Mouse (Mus musculus): ENCODE measurements around the gene Baz1b. TPM values are rescaled to one million over a fixed set of nuclear protein-coding genes. Genes with fewer than 3 reads are reported as not detected.

Gene Baz1b
- polyA plus RNA-seq, 1 experiment from 2014 or later = 46.9 TPM

DNA sequence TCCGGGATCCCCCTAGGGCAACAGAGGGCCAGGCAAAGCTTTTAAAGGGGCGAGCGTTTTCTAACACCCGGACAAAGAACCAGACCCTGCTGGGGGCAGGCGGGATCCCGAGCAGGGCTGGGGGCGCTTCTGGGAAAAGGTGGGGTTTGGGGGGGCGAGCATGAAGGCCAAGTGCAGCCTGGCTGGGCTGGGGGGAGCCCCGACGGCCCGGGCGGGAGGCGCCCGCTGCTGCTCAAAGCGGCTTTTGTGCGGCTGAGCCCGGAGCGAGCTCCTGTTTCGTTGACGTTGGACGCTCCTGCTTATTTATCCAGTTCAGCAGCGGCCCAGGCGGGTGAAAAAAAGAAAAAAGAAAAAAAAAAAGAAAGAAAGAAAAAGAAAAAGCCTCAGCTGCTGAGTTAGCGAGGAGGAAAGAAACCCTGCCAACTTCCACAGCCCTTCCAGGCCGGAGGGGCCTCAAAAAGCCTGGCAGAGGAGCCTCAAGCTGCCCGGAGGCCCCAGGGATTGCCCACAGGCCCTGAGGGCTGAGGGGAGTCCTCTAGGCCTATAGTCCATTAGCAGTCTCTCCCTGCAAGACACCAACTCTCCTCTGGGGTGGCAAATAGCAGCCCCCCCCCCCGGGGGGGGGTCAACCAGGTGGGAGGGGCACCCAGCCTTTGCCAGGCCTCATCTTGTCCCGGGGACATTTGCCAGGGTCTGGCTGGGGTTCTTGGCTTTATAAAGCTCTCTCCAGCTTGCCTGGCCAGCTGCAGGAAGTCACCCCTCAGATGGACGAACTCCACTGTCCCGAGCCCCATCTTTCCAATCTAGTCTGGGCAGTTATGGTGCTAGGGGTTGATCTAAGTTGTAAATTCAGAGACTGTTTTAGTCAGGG lies 71.5 kb downstream of the Baz1b start:
- Histone ChIP-seq H3K27me3 (replicated peaks; ENCODE audit: control insufficient read depth, insufficient read depth, low read length) (no peaks in the 10 kb centered on the region), H3K4me1 (ENCODE audit: control insufficient read depth, insufficient read depth, low read length) (peaks cover 16% of the 10 kb centered on the region), H3K9ac (ENCODE audit: low read depth, low read length) (peak overlapping the region; percentile 62), H3K27ac (replicated peaks; ENCODE audit: low read depth, low read length) (peak overlapping the region; percentile 92), H3K36me3 (ENCODE audit: control insufficient read depth, insufficient read depth, low read length) (no peaks in the 10 kb centered on the region), H3K9me3 (ENCODE audit: control insufficient read depth, low read length) (0 out of 2 replicates have a peak, but pooled peaks cover 3% of the 10 kb centered on the region), H3K4me2 (ENCODE audit: low read depth, low read length) (peak overlapping the region; percentile 54), H3K4me3 (ENCODE audit: low read depth, low read length) (peak overlapping the region; percentile 29)
- WGBS = 15% methylated on average over 27 of the region's 30 CpGs
- peak; percentile 90 for DNase-seq (ENCODE audit: low spot score)
- ATAC-seq (ENCODE audit: low read depth) = peak; percentile 67

DNA sequence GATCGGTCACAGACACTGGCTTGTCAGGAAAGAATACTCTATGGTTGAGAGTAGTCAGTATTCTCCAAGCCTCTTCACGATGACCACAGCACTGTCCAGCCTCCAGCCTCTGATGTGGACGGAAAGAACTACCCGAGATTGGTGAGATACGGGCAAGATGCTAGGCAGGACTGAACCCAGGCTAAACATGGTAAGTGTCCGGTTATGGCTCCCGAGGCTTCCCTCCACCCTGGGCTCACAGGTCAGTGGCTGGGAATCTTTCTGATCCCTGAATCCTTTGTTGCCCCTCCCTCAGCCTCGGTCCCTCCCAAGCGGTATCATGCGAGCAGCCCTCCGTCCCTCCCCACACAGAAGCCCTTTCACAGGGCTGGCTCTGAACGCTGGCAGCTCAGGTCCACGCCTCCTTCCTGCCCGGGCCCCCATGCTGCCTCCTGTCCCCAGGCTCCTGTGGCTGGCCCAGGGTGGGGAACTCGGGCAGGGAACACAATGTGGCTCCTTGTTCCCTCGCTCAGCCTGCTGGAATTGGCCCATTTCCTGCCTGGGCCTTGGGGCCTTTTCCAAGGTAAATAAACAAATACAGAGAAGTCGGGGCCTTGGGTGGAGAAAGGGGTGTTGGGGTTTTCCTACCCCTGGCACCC lies 76.9 kb downstream of the Baz1b start:
- 10% methylated on average over 17 of the region's 17 CpGs for WGBS
- peaks cover 17% of the 10 kb centered on the region for H3K4me1 ChIP-seq (ENCODE audit: control insufficient read depth, insufficient read depth, low read length)

DNA sequence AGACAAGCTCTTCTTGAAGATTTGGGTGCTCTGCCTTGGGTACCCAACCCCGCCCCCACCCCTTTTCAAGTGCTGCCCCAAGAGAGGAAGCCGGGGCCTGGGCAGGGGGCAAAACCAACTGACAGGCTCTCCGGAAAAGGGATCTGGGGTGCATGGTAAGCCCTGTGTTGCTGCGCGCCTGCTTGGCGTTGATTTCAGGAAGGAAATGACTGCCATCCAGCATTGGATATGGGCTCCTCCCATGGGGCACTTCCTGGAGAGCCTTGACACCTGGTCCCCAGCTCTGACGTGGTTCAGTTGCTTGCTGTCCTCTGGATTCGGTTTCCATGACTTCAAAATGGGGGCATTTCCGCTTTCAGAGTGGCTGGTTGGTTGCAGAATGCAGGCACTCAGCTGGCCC lies 77.5 kb downstream of the Baz1b start:
- 14% methylated on average over 9 of the region's 9 CpGs for WGBS
- H3K27me3 ChIP-seq (replicated peaks; ENCODE audit: control insufficient read depth, insufficient read depth, low read length) = no peaks in the 10 kb centered on the region
- H3K36me3 ChIP-seq (ENCODE audit: control insufficient read depth, insufficient read depth, low read length) = no peaks in the 10 kb centered on the region
- 0 out of 2 replicates have a peak overlapping the region, but pooled peaks have one; percentile 8 for H3K4me3 ChIP-seq (ENCODE audit: low read depth, low read length)
- H3K4me2 ChIP-seq (ENCODE audit: low read depth, low read length) = peak overlapping the region; percentile 46
- DNase-seq (ENCODE audit: low spot score) (peak; percentile 77), ATAC-seq (ENCODE audit: low read depth) (peak; percentile 71)
- H3K4me1 ChIP-seq (ENCODE audit: control insufficient read depth, insufficient read depth, low read length) = peaks cover 17% of the 10 kb centered on the region
- H3K9ac ChIP-seq (ENCODE audit: low read depth, low read length) = peak overlapping the region; percentile 40; the same call in 1 of the 2 replicates
- no peaks in the 10 kb centered on the region for H3K9me3 ChIP-seq (ENCODE audit: control insufficient read depth, low read length)
- H3K27ac ChIP-seq (replicated peaks; ENCODE audit: low read depth, low read length) = peak overlapping the region; percentile 86

More for the DNA sequence above, 76.9 kb downstream of the Baz1b start:
- DNase-seq (ENCODE audit: low spot score) (peak; percentile 86), ATAC-seq (ENCODE audit: low read depth) (peak; percentile 94)
- H3K27ac ChIP-seq (replicated peaks; ENCODE audit: low read depth, low read length) = peak overlapping the region; percentile 86
- H3K27me3 ChIP-seq (replicated peaks; ENCODE audit: control insufficient read depth, insufficient read depth, low read length) = no peaks in the 10 kb centered on the region
- peak overlapping the region; percentile 8; the same call in 1 of the 2 replicates for H3K4me3 ChIP-seq (ENCODE audit: low read depth, low read length)
- H3K36me3 ChIP-seq (ENCODE audit: control insufficient read depth, insufficient read depth, low read length) = no peaks in the 10 kb centered on the region
- H3K9ac ChIP-seq (ENCODE audit: low read depth, low read length) = peak overlapping the region; percentile 40
- H3K9me3 ChIP-seq (ENCODE audit: control insufficient read depth, low read length) = no peaks in the 10 kb centered on the region
- peak overlapping the region; percentile 46 for H3K4me2 ChIP-seq (ENCODE audit: low read depth, low read length)

DNA sequence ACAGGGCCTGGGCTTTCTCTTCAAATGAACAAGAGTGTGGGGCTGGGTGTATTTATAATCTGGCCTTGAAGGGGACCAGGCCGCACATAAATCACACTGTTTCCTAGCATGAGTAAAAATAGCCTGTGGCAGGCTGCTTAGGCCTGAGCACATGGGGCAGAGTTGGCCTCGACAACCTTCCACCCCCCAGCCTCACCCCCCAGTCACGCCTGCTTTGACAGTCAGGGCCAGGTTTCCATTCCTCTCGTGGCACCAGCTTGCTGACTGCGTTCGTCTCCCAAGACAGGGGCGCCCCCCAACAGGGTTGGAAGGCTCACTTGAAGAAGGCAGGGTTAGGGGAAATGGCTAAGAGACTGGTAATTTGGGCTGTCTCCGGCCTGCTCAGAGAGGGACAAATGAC lies 82.4 kb downstream of the Baz1b start:
- Histone ChIP-seq H3K4me2 (ENCODE audit: low read depth, low read length) (no peak overlapping the region), H3K4me3 (ENCODE audit: low read depth, low read length) (no peak overlapping the region), H3K9ac (ENCODE audit: low read depth, low read length) (no peak overlapping the region), H3K27ac (replicated peaks; ENCODE audit: low read depth, low read length) (no peak overlapping the region), H3K27me3 (replicated peaks; ENCODE audit: control insufficient read depth, insufficient read depth, low read length) (no peaks in the 10 kb centered on the region), H3K9me3 (ENCODE audit: control insufficient read depth, low read length) (no peaks in the 10 kb centered on the region), H3K36me3 (ENCODE audit: control insufficient read depth, insufficient read depth, low read length) (no peaks in the 10 kb centered on the region), H3K4me1 (ENCODE audit: control insufficient read depth, insufficient read depth, low read length) (peaks cover 12% of the 10 kb centered on the region)
- DNase-seq (ENCODE audit: low spot score) = no peak
- no peak for ATAC-seq (ENCODE audit: low read depth)
- 72% methylated on average over 8 of the region's 8 CpGs for WGBS

DNA sequence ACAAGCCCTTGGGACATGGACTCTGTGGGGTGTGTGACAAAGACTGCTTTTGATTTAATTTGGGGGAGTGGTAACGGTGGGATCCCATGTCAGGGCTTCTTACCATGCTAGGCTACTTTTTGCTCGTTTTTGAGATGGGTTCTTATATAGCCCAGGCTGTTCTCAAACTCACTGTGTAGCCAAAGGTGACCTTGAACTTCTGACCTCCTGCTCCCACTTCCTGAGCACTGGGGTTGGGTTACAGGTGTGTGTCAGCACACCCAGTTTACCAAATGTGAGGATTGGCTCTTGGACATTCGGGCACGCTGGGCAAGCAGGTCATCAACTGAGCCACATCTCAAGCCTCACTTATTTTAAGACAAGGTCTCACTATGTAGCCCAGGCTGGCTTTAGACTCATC lies 83.3 kb downstream of the Baz1b start:
- H3K36me3 ChIP-seq (ENCODE audit: control insufficient read depth, insufficient read depth, low read length) = no peaks in the 10 kb centered on the region
- H3K4me1 ChIP-seq (ENCODE audit: control insufficient read depth, insufficient read depth, low read length) = peaks cover 14% of the 10 kb centered on the region
- DNase-seq (ENCODE audit: low spot score) (no peak), ATAC-seq (ENCODE audit: low read depth) (no peak)
- H3K27ac ChIP-seq (replicated peaks; ENCODE audit: low read depth, low read length) = no peak overlapping the region
- H3K4me2 ChIP-seq (ENCODE audit: low read depth, low read length) = no peak overlapping the region
- H3K4me3 ChIP-seq (ENCODE audit: low read depth, low read length) = no peak overlapping the region
- WGBS = 78% methylated on average over 4 of the region's 4 CpGs
- H3K27me3 ChIP-seq (replicated peaks; ENCODE audit: control insufficient read depth, insufficient read depth, low read length) = no peaks in the 10 kb centered on the region
- H3K9me3 ChIP-seq (ENCODE audit: control insufficient read depth, low read length) = no peaks in the 10 kb centered on the region
- H3K9ac ChIP-seq (ENCODE audit: low read depth, low read length) = no peak overlapping the region

DNA sequence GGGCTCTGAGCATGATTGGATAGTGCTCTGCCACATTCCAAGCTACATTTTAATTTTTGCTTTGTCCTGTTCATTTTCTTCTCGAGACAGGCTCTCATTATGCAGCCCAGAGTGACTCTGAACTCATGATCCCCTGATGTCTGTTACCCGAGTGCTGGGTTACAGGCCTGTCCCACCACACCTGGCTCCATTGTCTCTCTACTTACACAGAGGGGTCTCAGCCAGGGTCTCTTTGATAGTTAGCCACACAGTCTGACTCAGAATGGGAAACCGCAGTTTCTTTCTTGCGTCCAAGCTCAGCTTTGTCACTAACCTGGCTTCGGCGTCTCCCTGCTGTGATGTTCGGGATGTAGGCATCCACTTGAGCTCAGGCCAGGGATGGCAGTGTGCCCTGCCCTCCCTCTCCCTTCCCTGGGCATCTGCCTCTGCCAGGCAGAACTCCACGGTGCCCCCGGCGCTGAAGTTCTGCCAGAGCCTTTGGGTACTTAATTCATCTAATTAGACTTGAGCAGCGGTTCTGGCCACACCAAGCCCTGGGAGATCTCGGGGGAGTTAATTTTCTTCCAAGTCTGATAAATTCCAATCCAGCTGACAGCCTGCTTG lies 84.6 kb downstream of the Baz1b start:
- no peaks in the 10 kb centered on the region for H3K27me3 ChIP-seq (replicated peaks; ENCODE audit: control insufficient read depth, insufficient read depth, low read length)
- H3K4me2 ChIP-seq (ENCODE audit: low read depth, low read length) = no peak overlapping the region
- DNase-seq (ENCODE audit: low spot score) (no peak), ATAC-seq (ENCODE audit: low read depth) (no peak)
- no peak overlapping the region for H3K9ac ChIP-seq (ENCODE audit: low read depth, low read length)
- H3K4me1 ChIP-seq (ENCODE audit: control insufficient read depth, insufficient read depth, low read length) = peaks cover 21% of the 10 kb centered on the region
- H3K27ac ChIP-seq (replicated peaks; ENCODE audit: low read depth, low read length) = no peak overlapping the region; the same call in 1 of the 2 replicates
- H3K36me3 ChIP-seq (ENCODE audit: control insufficient read depth, insufficient read depth, low read length) = no peaks in the 10 kb centered on the region
- H3K9me3 ChIP-seq (ENCODE audit: control insufficient read depth, low read length) = no peaks in the 10 kb centered on the region
- 57% methylated on average over 12 of the region's 12 CpGs for WGBS
- no peak overlapping the region for H3K4me3 ChIP-seq (ENCODE audit: low read depth, low read length)

DNA sequence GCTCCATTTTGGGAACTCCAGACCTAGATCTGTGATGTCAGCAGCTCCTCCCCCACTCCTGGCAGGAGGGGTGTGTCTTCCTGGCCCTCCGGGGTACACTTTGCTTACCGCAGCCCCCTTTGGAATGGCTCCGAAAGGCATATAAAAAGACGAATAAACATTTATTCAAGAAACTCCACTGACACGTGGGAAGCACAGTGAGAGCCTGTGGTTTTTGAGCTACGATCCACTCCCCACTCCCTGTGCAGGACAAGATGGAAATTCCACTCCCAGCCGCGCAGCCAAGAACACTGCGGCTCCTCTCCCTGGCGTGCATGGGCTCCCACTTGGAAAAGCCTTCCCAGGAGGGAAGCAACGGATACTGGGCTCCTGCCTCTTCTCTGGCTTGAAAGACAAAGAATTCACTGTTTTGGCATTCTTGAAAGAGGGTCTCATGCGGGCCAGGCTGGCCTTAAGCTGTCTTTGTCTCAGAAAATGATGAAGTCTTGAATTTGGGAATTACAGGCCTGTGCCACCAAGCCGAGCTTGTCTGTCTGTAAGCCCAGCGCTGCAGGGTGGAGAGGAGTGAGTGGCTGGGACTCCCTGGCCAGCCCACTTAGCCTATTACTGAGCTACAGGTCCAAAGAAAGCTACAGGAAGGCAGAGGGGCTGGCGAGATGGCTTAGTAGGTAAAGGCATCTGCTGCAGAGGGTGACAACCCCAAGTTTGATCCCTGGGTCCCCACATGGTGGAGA lies 87.8 kb downstream of the Baz1b start:
- 13% methylated on average over 15 of the region's 15 CpGs for WGBS

DNA sequence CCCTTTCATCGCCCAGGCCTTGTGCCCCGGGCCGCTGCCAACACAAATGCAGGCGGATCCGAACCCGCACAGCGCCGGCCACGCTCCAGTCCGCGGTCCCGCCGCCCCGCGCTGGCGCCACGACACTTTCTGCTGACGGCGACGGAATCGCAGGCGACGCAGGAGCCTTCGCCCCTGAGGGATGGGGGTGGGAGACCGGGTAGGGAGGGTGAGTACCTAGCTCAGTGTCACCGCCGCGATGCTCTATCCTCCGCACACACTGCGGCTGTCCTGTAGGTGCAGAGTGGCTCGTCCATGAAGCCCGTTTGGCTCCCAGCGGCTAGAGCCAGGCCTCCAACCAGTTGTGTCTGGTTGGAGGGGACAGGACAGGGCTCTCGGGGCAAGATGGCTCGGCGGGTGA lies 89.5 kb downstream of the Baz1b start:
- no peak for ATAC-seq (ENCODE audit: low read depth)
- H3K36me3 ChIP-seq (ENCODE audit: control insufficient read depth, insufficient read depth, low read length) = no peaks in the 10 kb centered on the region
- H3K4me1 ChIP-seq (ENCODE audit: control insufficient read depth, insufficient read depth, low read length) = peaks cover 24% of the 10 kb centered on the region
- no peaks in the 10 kb centered on the region for H3K27me3 ChIP-seq (replicated peaks; ENCODE audit: control insufficient read depth, insufficient read depth, low read length)
- no peaks in the 10 kb centered on the region for H3K9me3 ChIP-seq (ENCODE audit: control insufficient read depth, low read length)
- 6% methylated on average over 34 of the region's 36 CpGs for WGBS
- H3K4me2 ChIP-seq (ENCODE audit: low read depth, low read length) = peak overlapping the region; percentile 47
- H3K4me3 ChIP-seq (ENCODE audit: low read depth, low read length) = peak overlapping the region; percentile 15
- DNase-seq (ENCODE audit: low spot score) = no peak
- H3K9ac ChIP-seq (ENCODE audit: low read depth, low read length) = peak overlapping the region; percentile 53
- peak overlapping the region; percentile 76 for H3K27ac ChIP-seq (replicated peaks; ENCODE audit: low read depth, low read length)

More for the DNA sequence above, 87.8 kb downstream of the Baz1b start:
- no peaks in the 10 kb centered on the region for H3K9me3 ChIP-seq (ENCODE audit: control insufficient read depth, low read length)
- no peaks in the 10 kb centered on the region for H3K36me3 ChIP-seq (ENCODE audit: control insufficient read depth, insufficient read depth, low read length)
- H3K27me3 ChIP-seq (replicated peaks; ENCODE audit: control insufficient read depth, insufficient read depth, low read length) = no peaks in the 10 kb centered on the region
- peak overlapping the region; percentile 44 for H3K4me2 ChIP-seq (ENCODE audit: low read depth, low read length)
- peak overlapping the region; percentile 17; the same call in 1 of the 2 replicates for H3K4me3 ChIP-seq (ENCODE audit: low read depth, low read length)
- peak overlapping the region; percentile 48 for H3K9ac ChIP-seq (ENCODE audit: low read depth, low read length)
- peaks cover 21% of the 10 kb centered on the region for H3K4me1 ChIP-seq (ENCODE audit: control insufficient read depth, insufficient read depth, low read length)
- DNase-seq (ENCODE audit: low spot score) = peak; percentile 90
- H3K27ac ChIP-seq (replicated peaks; ENCODE audit: low read depth, low read length) = peak overlapping the region; percentile 94
- peak; percentile 80 for ATAC-seq (ENCODE audit: low read depth)
